Mouse (Mus musculus) cortical plate, adult 2 months (tissue): ENCODE measurements at regions not wholly inside any gene's neighbourhood (a gene's known extent, or its start where the extent isn't known, plus 50 kb on each side); places are given as distances from the start of the nearest gene placed in this dataset.
"Not testable (repeated sequence)": the region's sequence is repeated elsewhere in the genome, so short reads cannot be mapped to it uniquely, and the experiment has no call there.

ENCODE experiments used
- H3K27ac ChIP-seq: fragments of 200-500 bp; 2 replicates; pipeline ENCODE4 v1.5.1; 2012; ENCODE audit warnings: low read length, control low read depth, inconsistent platforms; ENCODE audit not compliant: insufficient read depth
- H3K4me1 ChIP-seq: fragments of 200-500 bp; 2 replicates; pipeline ENCODE4 v1.6.1; 2011; ENCODE audit warnings: low read length; ENCODE audit not compliant: control insufficient read depth, insufficient read depth
- H3K4me3 ChIP-seq: fragments of 200-500 bp; 2 replicates; pipeline ENCODE4 v1.5.1; 2011; ENCODE audit warnings: mild to moderate bottlenecking, low read length, control low read depth; ENCODE audit not compliant: insufficient read depth
- CTCF ChIP-seq: fragments of 200-500 bp; IDR thresholded peaks from 2 replicates; pipeline ENCODE4 v1.5.1; 2011; ENCODE audit warnings: mild to moderate bottlenecking, control low read depth, low read length; ENCODE audit not compliant: insufficient read depth; ENCODE audit errors: extremely low read depth
- POLR2A ChIP-seq: fragments of 200-500 bp; IDR thresholded peaks from 2 replicates; pipeline ENCODE4 v1.6.1; 2011; ENCODE audit warnings: mild to moderate bottlenecking, low read length, control low read depth; ENCODE audit not compliant: insufficient read depth; ENCODE audit errors: extremely low read depth

GRCm38 (mm10) chr3:109224526-109224925, 101.6 kb downstream of the Slc25a24 start:
- Histone ChIP-seq H3K4me3 (no peak overlapping the region), H3K27ac (no peak overlapping the region), H3K4me1 (peaks cover 1% of the 10 kb centered on the region; the same call in 1 of the 2 replicates)
- TF ChIP-seq POLR2A (no peak), CTCF (no peak)

GRCm38 (mm10) chr3:109234275-109234674, 106.2 kb upstream of the Vav3 start:
- Histone ChIP-seq H3K4me1 (no peaks in the 10 kb centered on the region), H3K4me3 (no peak overlapping the region), H3K27ac (no peak overlapping the region)
- TF ChIP-seq POLR2A (no peak), CTCF (no peak)

GRCm38 (mm10) chr3:109236918-109237317, 103.5 kb upstream of the Vav3 start:
- Histone ChIP-seq H3K4me3 (no peak overlapping the region), H3K4me1 (no peaks in the 10 kb centered on the region), H3K27ac (no peak overlapping the region)
- no peak for TF ChIP-seq CTCF

- TF ChIP-seq CTCF (no peak), POLR2A (no peak)
- H3K4me1 ChIP-seq, result no peaks in the 10 kb centered on the region
- H3K4me3 ChIP-seq, result no peak overlapping the region
- H3K27ac ChIP-seq, result no peak overlapping the region
Measured at GRCm38 (mm10) chr3:109243491-109243890, 97.0 kb upstream of the Vav3 start.

- Histone ChIP-seq H3K27ac (no peak overlapping the region), H3K4me3 (no peak overlapping the region), H3K4me1 (no peaks in the 10 kb centered on the region)
- TF ChIP-seq CTCF (no peak), POLR2A (no peak)
Measured at GRCm38 (mm10) chr3:109248801-109249200, 91.7 kb upstream of the Vav3 start.

- TF ChIP-seq CTCF, result no peak
- TF ChIP-seq POLR2A, result no peak
- Histone ChIP-seq H3K4me3 (no peak overlapping the region), H3K4me1 (no peaks in the 10 kb centered on the region), H3K27ac (no peak overlapping the region)
Measured at GRCm38 (mm10) chr3:109249359-109249758, 91.1 kb upstream of the Vav3 start.

GRCm38 (mm10) chr3:109249989-109250388, 90.5 kb upstream of the Vav3 start:
- Histone ChIP-seq H3K4me3 (no peak overlapping the region), H3K27ac (no peak overlapping the region), H3K4me1 (no peaks in the 10 kb centered on the region)
- no peak for TF ChIP-seq POLR2A
- no peak for TF ChIP-seq CTCF

GRCm38 (mm10) chr3:109251716-109252115, 88.7 kb upstream of the Vav3 start:
- TF ChIP-seq CTCF (no peak), POLR2A (no peak)
- H3K4me1 ChIP-seq, result no peaks in the 10 kb centered on the region
- no peak overlapping the region for H3K4me3 ChIP-seq
- no peak overlapping the region for H3K27ac ChIP-seq

- no peak for TF ChIP-seq CTCF
- TF ChIP-seq POLR2A, result no peak
- H3K27ac ChIP-seq, result no peak overlapping the region
- no peaks in the 10 kb centered on the region for H3K4me1 ChIP-seq
- H3K4me3 ChIP-seq, result no peak overlapping the region
Measured at GRCm38 (mm10) chr3:109254001-109254630, 86.3 kb upstream of the Vav3 start.

GRCm38 (mm10) chr3:109254957-109255356, 85.5 kb upstream of the Vav3 start:
- H3K4me1 ChIP-seq, result no peaks in the 10 kb centered on the region
- H3K4me3 ChIP-seq, result no peak overlapping the region
- TF ChIP-seq CTCF, result no peak
- no peak for TF ChIP-seq POLR2A
- H3K27ac ChIP-seq, result no peak overlapping the region

- Histone ChIP-seq H3K4me1 (no peaks in the 10 kb centered on the region), H3K27ac (no peak overlapping the region), H3K4me3 (no peak overlapping the region)
- TF ChIP-seq POLR2A (no peak), CTCF (no peak)
Measured at GRCm38 (mm10) chr3:109256723-109257122, 83.7 kb upstream of the Vav3 start.

GRCm38 (mm10) chr3:109266947-109267346, 73.5 kb upstream of the Vav3 start:
- not testable (repeated sequence) for H3K27ac ChIP-seq, H3K4me1 ChIP-seq, H3K4me3 ChIP-seq
